Mouse (Mus musculus): Measurements from ENCODE around the gene Chrna10.

Chrna10 gene

DNA sequence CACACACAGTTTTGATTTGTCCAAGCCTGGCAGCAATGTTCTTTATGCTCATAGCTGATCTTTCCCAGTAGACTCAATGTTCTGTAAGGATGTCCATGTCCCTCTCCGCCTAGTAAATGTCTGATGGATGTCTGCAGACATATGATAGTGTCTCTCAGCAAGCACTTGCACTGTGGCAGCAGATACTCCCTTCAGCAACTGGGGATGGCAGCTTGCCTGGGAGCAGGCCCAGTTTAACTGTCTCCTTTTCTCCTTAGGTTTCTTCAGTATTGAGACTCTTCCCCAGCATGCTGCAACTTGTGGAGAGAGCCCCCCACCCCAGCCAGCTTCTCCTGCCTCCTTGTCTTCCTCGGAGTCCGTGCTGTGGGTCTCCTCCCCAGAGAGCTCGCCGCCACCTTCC is 34.8 kb downstream of the Chrna10 start:
- DNase-seq (ENCODE audit: low spot score in 2 of 2), result no peak

DNA sequence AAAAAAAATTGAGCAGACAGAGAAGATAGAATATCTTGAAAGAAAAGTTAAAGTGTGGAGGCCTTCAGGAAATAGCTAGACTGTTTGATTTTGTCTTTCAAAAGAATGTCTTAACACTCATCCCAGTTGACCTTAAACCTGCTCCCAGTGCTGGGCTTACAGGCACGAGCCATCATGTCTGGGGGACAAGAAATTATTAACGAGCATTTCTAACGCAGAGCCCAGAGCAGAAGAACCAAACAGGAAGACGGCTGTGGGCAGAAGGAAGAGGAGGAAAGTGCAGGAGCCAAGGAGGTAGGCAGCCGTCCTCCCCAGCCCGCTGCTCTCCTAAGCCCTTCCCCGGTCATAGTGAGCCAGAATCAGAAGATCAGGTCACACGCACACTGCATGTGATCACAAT is 36.3 kb downstream of the Chrna10 start:
- no peak for DNase-seq (ENCODE audit: low spot score in 2 of 2)

- DNase-seq (ENCODE audit: low spot score in 2 of 2), result peak; percentile 55 to 58
Observed at GRCm38 (mm10) chr7:102078517-102078916, 38.1 kb downstream of the Chrna10 start.

DNA sequence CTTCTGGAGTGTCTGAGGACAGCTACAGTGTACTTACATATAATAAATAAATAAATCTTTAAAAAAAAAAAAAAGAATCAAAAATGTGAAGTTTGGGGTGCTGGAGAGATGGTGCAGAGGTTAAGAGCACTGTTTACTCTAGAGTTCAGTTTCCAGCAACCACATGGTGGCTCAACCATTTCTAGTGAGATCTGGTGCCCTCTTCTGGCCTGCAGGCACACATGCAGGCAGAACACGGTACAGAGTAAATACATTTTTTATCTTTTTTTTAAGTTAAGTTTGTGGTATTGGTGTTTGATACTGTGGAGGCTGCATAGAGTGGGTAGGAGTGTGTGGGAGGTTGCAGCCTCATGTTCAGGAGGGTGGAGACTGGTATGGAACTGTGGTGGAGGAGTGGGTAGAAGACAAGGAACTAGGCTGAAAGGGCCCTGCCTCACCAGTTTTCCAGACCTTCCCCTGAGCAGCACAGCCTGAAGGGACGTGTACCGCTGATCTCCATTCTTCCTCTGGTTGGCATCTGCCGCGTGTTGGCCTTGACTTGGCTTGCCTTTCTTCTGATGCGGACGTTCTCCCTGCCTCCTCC is 39.8 kb downstream of the Chrna10 start:
- peak in 1 of 2 experiments; percentile 24 for DNase-seq (ENCODE audit: low spot score in 2 of 2)

DNA sequence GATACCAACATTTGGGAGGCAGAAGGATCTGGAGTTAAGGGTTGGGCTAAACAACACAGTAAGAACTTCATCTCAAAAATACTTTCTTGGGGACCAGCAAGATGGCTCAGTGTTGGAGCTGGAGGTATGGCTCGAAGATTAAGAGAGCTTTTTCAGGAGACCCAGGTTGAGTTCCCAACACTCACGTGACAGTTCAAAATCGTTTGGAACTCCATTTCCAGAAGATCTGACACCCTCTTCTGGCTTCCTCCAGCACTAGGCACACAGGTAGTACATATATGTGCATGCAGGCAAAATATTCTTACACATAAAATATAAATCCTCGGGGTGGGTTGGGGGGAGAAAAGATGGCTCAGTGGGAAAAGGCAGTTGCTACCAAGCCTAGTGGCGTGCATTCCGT is 50.3 kb downstream of the Chrna10 start:
- no peak for DNase-seq (ENCODE audit: low spot score in 2 of 2)

GRCm38 (mm10) chr7:102065046-102065891 is 51.4 kb downstream of the Chrna10 start, which contains the start of the genes Rnf121, Xndc1 and Xntrpc:
Gene Rnf121, minus strand, starts transcription at chr7:102065469.
Gene Xndc1, plus strand, starts transcription at chr7:102065511.
Gene Xntrpc, plus strand, starts transcription at chr7:102065713.
- peak; percentile 94 to 95 for DNase-seq (ENCODE audit: low spot score in 2 of 2)

DNA sequence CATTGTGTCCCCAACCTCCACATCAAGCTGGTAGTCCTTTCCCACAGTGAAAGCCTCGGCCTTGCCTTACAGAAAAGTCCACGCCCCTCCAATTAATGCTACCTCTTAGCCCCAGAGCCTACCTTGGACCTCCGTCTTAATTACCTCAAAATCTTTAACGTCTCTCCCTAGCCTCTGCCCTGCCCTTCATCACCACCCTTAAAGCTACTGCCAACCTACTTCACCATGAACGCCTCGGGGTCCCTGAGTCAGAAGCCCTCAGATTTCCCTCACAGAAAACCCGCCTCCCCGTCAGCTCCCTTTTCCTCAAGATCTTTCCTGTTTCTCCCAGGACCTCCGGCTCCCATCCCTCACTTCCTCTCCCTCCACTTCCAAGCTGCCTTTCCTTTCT is 52.0 kb downstream of the Chrna10 start:
- no peak for DNase-seq (ENCODE audit: low spot score in 2 of 2)

DNA sequence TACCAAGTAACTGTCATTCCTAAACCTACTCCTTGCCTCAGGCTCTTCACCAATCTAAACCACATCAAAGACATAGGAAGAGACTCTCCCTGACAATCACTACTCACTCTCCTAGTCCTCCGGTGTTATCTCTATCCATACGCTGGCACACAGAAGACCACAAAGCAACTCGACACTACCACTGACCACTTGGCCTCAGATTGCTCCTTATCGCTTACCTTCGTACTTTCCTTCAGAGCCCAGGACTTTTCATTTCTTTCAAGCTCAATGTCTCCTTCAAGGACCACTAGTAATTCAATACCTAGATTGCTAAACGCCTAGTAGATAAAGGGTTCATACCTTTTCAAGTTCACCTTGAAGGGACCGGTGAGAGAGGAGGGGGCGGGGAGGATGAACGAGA is 52.7 kb downstream of the Chrna10 start:
- DNase-seq (ENCODE audit: low spot score in 2 of 2), result no peak

DNA sequence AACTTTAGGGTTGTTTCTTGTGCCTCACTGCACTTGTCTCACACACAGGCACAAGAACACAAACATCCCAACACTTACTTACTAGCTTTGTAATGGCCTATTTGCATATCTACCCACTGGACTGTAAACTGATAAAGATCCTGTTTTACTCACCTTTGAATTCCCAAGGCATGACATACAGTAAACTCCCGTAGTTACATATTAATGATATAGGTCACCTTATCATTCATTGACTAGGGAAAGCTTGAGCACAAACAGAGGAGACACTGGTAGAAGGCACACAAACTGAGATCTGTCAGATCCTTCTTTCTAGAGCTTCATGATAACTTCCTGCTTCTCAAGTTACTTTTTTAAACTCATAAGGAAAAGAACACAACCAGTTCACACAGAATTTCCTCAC is 54.4 kb downstream of the Chrna10 start:
- DNase-seq (ENCODE audit: low spot score in 2 of 2), result no peak

DNA sequence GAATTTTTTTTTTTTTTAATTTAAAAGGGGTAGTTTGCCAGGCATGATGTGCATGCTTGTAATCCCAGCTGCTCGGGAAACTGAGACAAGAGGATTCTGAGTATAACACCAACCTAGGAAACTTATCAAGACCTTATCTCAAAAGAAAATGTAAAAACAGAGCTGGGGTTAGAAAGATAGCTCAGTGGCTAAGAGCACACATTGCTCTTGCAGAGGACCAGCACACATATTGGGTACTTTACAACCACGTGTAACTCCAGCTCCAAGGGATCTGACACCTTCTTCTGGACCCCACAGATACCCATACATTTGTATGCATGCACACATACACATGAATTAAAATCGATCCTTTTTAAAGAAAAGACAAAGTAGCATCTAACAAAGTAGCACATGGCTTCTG is 55.3 kb downstream of the Chrna10 start:
- DNase-seq (ENCODE audit: low spot score in 2 of 2), result no peak

Measured in right cerebral cortex, adult 2 months (tissue).